Mouse (Mus musculus) E14TG2a.4 (cell line): ENCODE results near the gene Abcg1.

Experiments
- CTCF ChIP-seq: conservative IDR thresholded peaks from 2 replicates; pipeline ENCODE4 v1.5.1; 2014; ENCODE audit warnings: low read length
- NANOG ChIP-seq: IDR thresholded peaks from 2 replicates; pipeline ENCODE4 v1.6.1; 2014; ENCODE audit warnings: borderline replicate concordance, low read length, mixed read lengths
- POU5F1 ChIP-seq: IDR thresholded peaks from 2 replicates; pipeline ENCODE4 v1.6.1; 2014; ENCODE audit warnings: low read length, borderline replicate concordance

- TF ChIP-seq CTCF, result no peak
- no peak for TF ChIP-seq NANOG
- TF ChIP-seq POU5F1, result no peak
Observed at GRCm38 (mm10) chr17:31057891-31058744, 643 bp downstream of the Abcg1 start.
